Mouse (Mus musculus) E14TG2a.4 (cell line): ENCODE results near the gene Hadhb.

Experiments
- CTCF ChIP-seq: conservative IDR thresholded peaks from 2 replicates; pipeline ENCODE4 v1.5.1; 2014; ENCODE audit warnings: low read length
- NANOG ChIP-seq: IDR thresholded peaks from 2 replicates; pipeline ENCODE4 v1.6.1; 2014; ENCODE audit warnings: borderline replicate concordance, low read length, mixed read lengths
- POU5F1 ChIP-seq: IDR thresholded peaks from 2 replicates; pipeline ENCODE4 v1.6.1; 2014; ENCODE audit warnings: low read length, borderline replicate concordance

GRCm38 (mm10) chr5:30233042-30233441, 78.0 kb downstream of the Hadhb start:
- TF ChIP-seq CTCF (no peak), POU5F1 (no peak), NANOG (no peak)
